Mouse (Mus musculus) B cell, adult 2 months (primary cell): Measurements from ENCODE around the gene Trappc13.

Experiments
- DNase-seq, 2 experiments: peaks; one replicate each; pipeline ENCODE4 v3.0.0; 2022

Gene Trappc13

GRCm38 (mm10) chr13:104113782-104114181 lies 64.5 kb downstream of the Trappc13 start:
- DNase-seq: peak; percentile 39 to 43

- DNase-seq: peak; percentile 18 to 20
These were observed 65.9 kb downstream of the Trappc13 start for GRCm38 (mm10) chr13:104112266-104112900.

GRCm38 (mm10) chr13:104110526-104110925 lies 67.7 kb downstream of the Trappc13 start:
- no peak for DNase-seq

- DNase-seq: peak in 1 of 2 experiments; percentile 27
These were observed 68.3 kb downstream of the Trappc13 start for GRCm38 (mm10) chr13:104109816-104110521.

GRCm38 (mm10) chr13:104109288-104109815 lies 68.9 kb downstream of the Trappc13 start, which contains the start of the genes Nln and Sgtb:
Nln (minus strand) TSS chr13:104109614.
Sgtb (plus strand) TSS chr13:104109741.
- DNase-seq: peak; percentile 78 to 79

- DNase-seq: no peak
These were observed 69.5 kb downstream of the Trappc13 start for GRCm38 (mm10) chr13:104108651-104109287.

- no peak for DNase-seq
These were observed 76.5 kb downstream of the Trappc13 start for GRCm38 (mm10) chr13:104101606-104102235.

GRCm38 (mm10) chr13:104100416-104100815 lies 77.9 kb downstream of the Trappc13 start:
- DNase-seq: no peak

- DNase-seq: no peak
These were observed 81.1 kb downstream of the Trappc13 start for GRCm38 (mm10) chr13:104097190-104097589.

- no peak for DNase-seq
These were observed 82.3 kb downstream of the Trappc13 start for GRCm38 (mm10) chr13:104095955-104096354.

GRCm38 (mm10) chr13:104094531-104095385 lies 83.5 kb downstream of the Trappc13 start:
- no peak for DNase-seq
